Mouse (Mus musculus) erythroblast, embryonic 14.5 days (primary cell): ENCODE measurements around the gene Polr2e. TPM values are rescaled to one million over a fixed set of nuclear protein-coding genes. Genes with fewer than 3 reads are reported as not detected.

Experiments
- H3K27me3 ChIP-seq: 2 replicates; pipeline ENCODE4 v1.6.1; 2012; ENCODE audit warnings: inconsistent platforms; ENCODE audit not compliant: control insufficient read depth
- H3K36me3 ChIP-seq: 2 replicates; pipeline ENCODE4 v1.6.1; 2012; ENCODE audit warnings: mild to moderate bottlenecking, inconsistent platforms; ENCODE audit not compliant: control insufficient read depth
- H3K4me1 ChIP-seq: 2 replicates; pipeline ENCODE4 v1.6.1; 2012; ENCODE audit warnings: inconsistent platforms; ENCODE audit not compliant: control insufficient read depth
- H3K4me3 ChIP-seq: replicated peaks from 2 replicates; pipeline ENCODE3; 2012; ENCODE audit warnings: moderate library complexity, mild to moderate bottlenecking, inconsistent platforms
- H3K9me3 ChIP-seq: 2 replicates; pipeline ENCODE4 v1.6.1; 2012; ENCODE audit warnings: low read length, inconsistent platforms, mixed read lengths; ENCODE audit not compliant: control insufficient read depth
- GATA1 ChIP-seq: IDR thresholded peaks from 2 replicates; pipeline ENCODE4 v1.6.1; 2012; ENCODE audit warnings: low read length, inconsistent platforms, mixed read lengths
- TAL1 ChIP-seq: IDR thresholded peaks from 3 replicates; pipeline ENCODE4 v1.6.1; 2012; ENCODE audit warnings: low read length, inconsistent platforms, mixed read lengths
- polyA plus RNA-seq: library from polyadenylated mRNA; stranded (reverse); fragments of >175 nt; gene quantifications from 2 replicates; pipeline ENCODE4 v1.2.3, GENCODE M21; 2012

Polr2e gene
- polyA plus RNA-seq, 1 experiment: 11.9 TPM

GRCm38 (mm10) chr10:80023758-80024157 lies 15.8 kb downstream of the Polr2e start:
- Histone ChIP-seq H3K4me3 (no peak overlapping the region), H3K4me1 (peaks cover 72% of the 10 kb centered on the region), H3K27me3 (peaks cover 3% of the 10 kb centered on the region; the same call in 1 of the 2 replicates), H3K36me3 (peaks cover 69% of the 10 kb centered on the region), H3K9me3 (no peaks in the 10 kb centered on the region)
- no peak for TF ChIP-seq GATA1
- TF ChIP-seq TAL1: no peak

- TF ChIP-seq TAL1: no peak
- TF ChIP-seq GATA1: no peak
Measured at GRCm38 (mm10) chr10:80022806-80023205, 16.8 kb downstream of the Polr2e start.

DNA sequence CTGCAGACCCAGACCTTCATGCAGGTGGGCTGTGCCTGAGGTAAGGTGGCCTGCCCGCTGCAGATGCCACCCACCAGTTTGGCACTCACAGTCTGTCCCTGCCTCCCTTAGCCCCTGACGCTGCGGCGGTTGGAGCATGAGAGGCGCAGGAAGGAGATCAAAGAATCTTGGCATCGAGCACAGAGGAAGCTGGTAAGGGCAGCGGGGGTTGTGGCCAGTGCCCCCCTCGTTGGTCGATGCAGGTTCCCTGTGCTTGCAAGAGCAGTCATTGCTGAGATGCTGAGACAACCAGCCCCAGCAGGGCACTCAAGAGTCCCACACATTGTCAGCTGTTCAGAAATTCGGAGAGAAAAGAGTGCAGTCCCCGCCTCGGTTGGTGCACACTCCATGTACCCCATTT lies 17.4 kb downstream of the Polr2e start:
- TF ChIP-seq GATA1 (no peak), TAL1 (no peak)
- Histone ChIP-seq H3K9me3 (no peaks in the 10 kb centered on the region), H3K4me3 (no peak overlapping the region), H3K27me3 (peaks cover 3% of the 10 kb centered on the region; the same call in 1 of the 2 replicates), H3K4me1 (peaks cover 69% of the 10 kb centered on the region), H3K36me3 (peaks cover 57% of the 10 kb centered on the region)

More at GRCm38 (mm10) chr10:80022806-80023205, 16.8 kb downstream of the Polr2e start:
- Histone ChIP-seq H3K36me3 (peaks cover 62% of the 10 kb centered on the region), H3K4me1 (peaks cover 69% of the 10 kb centered on the region), H3K4me3 (no peak overlapping the region), H3K9me3 (no peaks in the 10 kb centered on the region), H3K27me3 (peaks cover 3% of the 10 kb centered on the region; the same call in 1 of the 2 replicates)

GRCm38 (mm10) chr10:80021320-80021641 lies 18.3 kb downstream of the Polr2e start:
- peaks cover 70% of the 10 kb centered on the region for H3K4me1 ChIP-seq
- H3K4me3 ChIP-seq: no peak overlapping the region
- TF ChIP-seq TAL1: no peak
- TF ChIP-seq GATA1: no peak
- H3K27me3 ChIP-seq: peaks cover 3% of the 10 kb centered on the region; the same call in 1 of the 2 replicates
- no peaks in the 10 kb centered on the region for H3K9me3 ChIP-seq
- H3K36me3 ChIP-seq: peaks cover 51% of the 10 kb centered on the region

GRCm38 (mm10) chr10:80020603-80021319 lies 18.8 kb downstream of the Polr2e start:
- Histone ChIP-seq H3K27me3 (peaks cover 3% of the 10 kb centered on the region; the same call in 1 of the 2 replicates), H3K4me1 (peaks cover 70% of the 10 kb centered on the region), H3K36me3 (peaks cover 51% of the 10 kb centered on the region), H3K4me3 (no peak overlapping the region), H3K9me3 (no peaks in the 10 kb centered on the region)
- no peak for TF ChIP-seq GATA1
- no peak for TF ChIP-seq TAL1

DNA sequence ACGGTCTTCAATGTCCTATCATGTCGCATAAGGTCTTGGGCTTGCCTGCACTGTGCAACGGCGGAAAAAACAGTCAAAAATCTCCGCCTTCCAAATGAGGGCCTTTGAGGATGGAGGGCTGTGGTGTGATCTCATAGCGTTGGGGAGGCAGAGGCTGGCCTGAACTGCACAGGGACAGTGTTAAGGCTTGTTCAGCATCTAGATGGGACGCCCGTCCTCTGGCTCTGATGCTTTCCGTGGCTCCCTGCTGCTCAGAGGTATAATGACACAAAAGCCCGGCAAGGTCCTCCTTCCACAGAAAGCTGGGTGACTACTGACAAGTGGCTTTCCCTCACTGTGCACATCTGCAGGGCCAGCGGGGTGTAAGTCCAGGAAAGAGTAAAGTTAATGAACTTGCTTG lies 19.4 kb downstream of the Polr2e start:
- H3K4me1 ChIP-seq: peaks cover 70% of the 10 kb centered on the region
- H3K36me3 ChIP-seq: peaks cover 56% of the 10 kb centered on the region
- TF ChIP-seq GATA1 (no peak), TAL1 (no peak)
- no peaks in the 10 kb centered on the region for H3K9me3 ChIP-seq
- H3K4me3 ChIP-seq: no peak overlapping the region
- H3K27me3 ChIP-seq: peaks cover 3% of the 10 kb centered on the region; the same call in 1 of the 2 replicates

GRCm38 (mm10) chr10:80019471-80020131 lies 20.0 kb downstream of the Polr2e start:
- H3K27me3 ChIP-seq: peaks cover 7% of the 10 kb centered on the region; the same call in 1 of the 2 replicates
- H3K9me3 ChIP-seq: no peaks in the 10 kb centered on the region
- H3K36me3 ChIP-seq: peaks cover 59% of the 10 kb centered on the region
- TF ChIP-seq TAL1: no peak
- no peak for TF ChIP-seq GATA1
- H3K4me3 ChIP-seq: peak overlapping the region; percentile 38
- H3K4me1 ChIP-seq: peaks cover 70% of the 10 kb centered on the region

DNA sequence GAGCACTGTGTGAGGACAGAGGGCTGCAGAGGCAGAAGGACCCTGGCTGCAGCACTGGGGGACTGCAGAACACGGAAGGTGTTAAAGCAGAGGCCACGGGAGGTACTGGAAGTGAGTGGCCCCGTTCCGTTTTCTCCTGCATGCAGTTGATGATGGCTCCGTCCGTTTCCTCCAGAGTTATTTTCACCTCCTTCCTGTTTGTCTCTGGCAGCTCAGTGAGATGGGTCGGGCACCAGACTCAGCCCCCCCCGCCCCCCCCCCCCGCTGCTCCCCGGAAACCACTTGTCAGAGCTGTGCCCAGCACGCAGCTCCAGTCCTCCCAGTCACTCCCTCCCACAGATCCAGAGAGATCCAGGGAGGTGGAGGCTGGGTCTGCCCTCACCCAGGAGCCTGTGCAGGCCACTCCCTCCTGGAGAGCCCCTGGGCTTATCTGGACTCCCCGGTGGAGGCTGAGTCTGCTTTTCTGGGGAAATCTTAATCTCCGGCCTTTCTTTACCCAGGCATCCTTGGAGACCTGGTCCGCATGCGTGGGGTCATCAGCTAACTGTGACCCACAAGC lies 20.8 kb downstream of the Polr2e start:
- Histone ChIP-seq H3K9me3 (no peaks in the 10 kb centered on the region), H3K4me1 (peaks cover 74% of the 10 kb centered on the region), H3K4me3 (peak overlapping the region; percentile 47), H3K27me3 (peaks cover 15% of the 10 kb centered on the region), H3K36me3 (peaks cover 62% of the 10 kb centered on the region)
- no peak for TF ChIP-seq TAL1
- no peak for TF ChIP-seq GATA1

- no peak for TF ChIP-seq GATA1
- TF ChIP-seq TAL1: no peak
- Histone ChIP-seq H3K27me3 (peaks cover 20% of the 10 kb centered on the region), H3K9me3 (no peaks in the 10 kb centered on the region), H3K4me1 (peaks cover 78% of the 10 kb centered on the region), H3K36me3 (peaks cover 70% of the 10 kb centered on the region), H3K4me3 (peak overlapping the region; percentile 65)
Measured at GRCm38 (mm10) chr10:80017771-80018170, 21.8 kb downstream of the Polr2e start.
